8 mouse cellular contexts compared by ENCODE assay signal in genomic region chr7:24133425-24133995, GRCm38 (mm10). TPM values are rescaled to one million over a fixed set of nuclear protein-coding genes. Genes with fewer than 3 reads are reported as not detected.
A peak's percentile ranks its signal among the peaks of the same experiment; 100 is the strongest.
DNase-seq lines count a peak whose midpoint lies in the region; ATAC-seq and TF ChIP-seq lines count a peak whose summit lies in the region.

No protein-coding gene starts in this region.

- no peak for ATAC-seq in heart, embryonic 15.5 days (replicated peaks; ENCODE audit: insufficient number of reproducible peaks, insufficient read depth, low FRiP score, low read depth)
- ATAC-seq in forebrain, embryonic 16.5 days, result peak; percentile 66
- no peak for ATAC-seq in liver, embryonic 16.5 days (ENCODE audit: low read depth)
- ATAC-seq in megakaryocyte-erythroid progenitor cell, adult 5-6 weeks (replicated peaks; ENCODE audit: low FRiP score, low TSS enrichment, poor library complexity, severe bottlenecking), result no peak

- DNase-seq in heart, postnatal 10 days, result no peak
- no peak for DNase-seq in ES-E14 (ENCODE audit: low read depth, low spot score)
- no peak for DNase-seq in urinary bladder, postnatal 14 days (ENCODE audit: low spot score)
- no peak for DNase-seq in adrenal gland, postnatal 36 days

- peak overlapping the region; percentile 75 for H3K9ac ChIP-seq in heart, embryonic 15.5 days
- peak overlapping the region; percentile 40; the same call in 1 of the 2 replicates for H3K9ac ChIP-seq in ES-E14 (ENCODE audit: insufficient read depth, low read depth, low read length, poor library complexity, severe bottlenecking)
- H3K9ac ChIP-seq in forebrain, embryonic 16.5 days (replicated peaks; ENCODE audit: low read depth, low read length), result peak overlapping the region; percentile 92
- H3K9ac ChIP-seq in liver, embryonic 16.5 days (ENCODE audit: low read depth, low read length), result peak overlapping the region; percentile 82

- no peaks in the 10 kb centered on the region for H3K9me3 ChIP-seq in heart, embryonic 15.5 days (replicated peaks)
- H3K9me3 ChIP-seq in ES-E14 (ENCODE audit: control insufficient read depth, insufficient read depth, low read depth, low read length), result no peaks in the 10 kb centered on the region
- H3K9me3 ChIP-seq in forebrain, embryonic 16.5 days (ENCODE audit: control insufficient read depth, low read length), result no peaks in the 10 kb centered on the region
- no peaks in the 10 kb centered on the region for H3K9me3 ChIP-seq in liver, embryonic 16.5 days (replicated peaks; ENCODE audit: control insufficient read depth, low read length)

- in situ Hi-C loops in ES-E14 (cut with MboI; ENCODE audit: low sequenced_read_pairs in 2 of 2, unreplicated experiment in 2 of 2), result no loop called here

- no peaks in the 10 kb centered on the region for H3K27me3 ChIP-seq in heart, embryonic 15.5 days
- no peaks in the 10 kb centered on the region for H3K27me3 ChIP-seq in forebrain, embryonic 16.5 days (replicated peaks; ENCODE audit: control insufficient read depth, insufficient read depth, low read length)
- no peaks in the 10 kb centered on the region for H3K27me3 ChIP-seq in liver, embryonic 16.5 days (ENCODE audit: control insufficient read depth, insufficient read depth, low read depth, low read length)

- H3K27ac ChIP-seq in heart, embryonic 15.5 days, result no peak overlapping the region
- H3K27ac ChIP-seq in ES-E14 (ENCODE audit: insufficient read depth, low read depth, low read length, poor library complexity, severe bottlenecking), result no peak overlapping the region
- H3K27ac ChIP-seq in forebrain, embryonic 16.5 days (ENCODE audit: low read length), result peak overlapping the region; percentile 73
- no peak overlapping the region for H3K27ac ChIP-seq in liver, embryonic 16.5 days (ENCODE audit: low read length)

- peaks cover 11% of the 10 kb centered on the region for H3K4me1 ChIP-seq in heart, embryonic 15.5 days (replicated peaks)
- peaks cover 0 to 2% of the 10 kb centered on the region in 2 experiments; a peak in 1 of 4 replicates for H3K4me1 ChIP-seq in ES-E14 (ENCODE audit: control insufficient read depth in 2 of 2, insufficient read depth in 2 of 2, low read length in 2 of 2, poor library complexity in 1 of 2)
- peaks cover 13% of the 10 kb centered on the region for H3K4me1 ChIP-seq in forebrain, embryonic 16.5 days (replicated peaks; ENCODE audit: control insufficient read depth, insufficient read depth, low read length)
- peaks cover 11% of the 10 kb centered on the region for H3K4me1 ChIP-seq in liver, embryonic 16.5 days (ENCODE audit: control insufficient read depth, low read depth, low read length)

- H3K36me3 ChIP-seq in heart, embryonic 15.5 days, result peaks cover 23% of the 10 kb centered on the region
- H3K36me3 ChIP-seq in ES-E14 (ENCODE audit: control insufficient read depth, insufficient read depth, low read length, poor library complexity, severe bottlenecking), result no peaks in the 10 kb centered on the region; the same call in 1 of the 2 replicates
- peaks cover 17% of the 10 kb centered on the region; the same call in 1 of the 2 replicates for H3K36me3 ChIP-seq in forebrain, embryonic 16.5 days (ENCODE audit: control insufficient read depth, insufficient read depth)
- no peaks in the 10 kb centered on the region; the same call in 1 of the 2 replicates for H3K36me3 ChIP-seq in liver, embryonic 16.5 days (ENCODE audit: control insufficient read depth, insufficient read depth)

- H3K4me2 ChIP-seq in heart, embryonic 15.5 days, result peak overlapping the region; percentile 74
- H3K4me2 ChIP-seq in forebrain, embryonic 16.5 days (ENCODE audit: low read length), result peak overlapping the region; percentile 91
- H3K4me2 ChIP-seq in liver, embryonic 16.5 days (ENCODE audit: low read depth, low read length), result peak overlapping the region; percentile 75

- 18% methylated on average over 6 of the region's 6 CpGs for WGBS in heart, embryonic 15.5 days
- 17% methylated on average over 6 of the region's 6 CpGs for WGBS in forebrain, embryonic 16.5 days
- WGBS in liver, embryonic 16.5 days (ENCODE audit: insufficient replicate concordance), result 18% methylated on average over 6 of the region's 6 CpGs

- peak overlapping the region; percentile 76 for H3K4me3 ChIP-seq in heart, embryonic 15.5 days
- peak overlapping the region; percentile 91 to 96; a peak in 3 of 4 replicates for H3K4me3 ChIP-seq in ES-E14 (ENCODE audit: insufficient read depth in 1 of 2, low read depth in 1 of 2, low read length in 2 of 2, poor library complexity in 1 of 2, severe bottlenecking in 1 of 2)
- peak overlapping the region; percentile 86 for H3K4me3 ChIP-seq in forebrain, embryonic 16.5 days (replicated peaks; ENCODE audit: low read length)
- H3K4me3 ChIP-seq in liver, embryonic 16.5 days (ENCODE audit: low read depth, low read length), result peak overlapping the region; percentile 82

- intact Hi-C loops in heart, postnatal 10 days (cut with DNase I), result loop anchor here (2.0 to 10.0 kb wide), 8 partner anchors 21 to 261 kb away; partner anchors contain the start of genes Smg9, Vmn1r181, Zfp108 and Zfp112

TF ChIP-seq in ES-E14, 5 proteins besides CTCF, POLR2A, EP300 and RAD21:
- TF ChIP-seq CHD2 (IDR thresholded peaks at IDR 0.05; ENCODE audit: low read depth, low read length), result no peak
- TF ChIP-seq HCFC1 (IDR thresholded peaks at IDR 0.05; ENCODE audit: borderline replicate concordance, insufficient read depth, low read length), result no peak
- TF ChIP-seq MAFK (IDR thresholded peaks at IDR 0.05; ENCODE audit: insufficient read depth, low read depth, low read length), result no peak
- TF ChIP-seq ZNF384 (IDR thresholded peaks at IDR 0.05; ENCODE audit: low read depth, low read length), result no peak
- no peak for TF ChIP-seq ZC3H11A (IDR thresholded peaks at IDR 0.05; ENCODE audit: borderline replicate concordance, low read depth, low read length)

RNA-seq across cellular contexts. Expression of gene Zfp235, which starts 0.5 kb away (rescaled TPM):
- 7.8 and 8.9 TPM in 2 replicates for polyA plus RNA-seq in heart, embryonic 15.5 days (2015; fragmentation: Nextera tagmentation; extraction: Ambion mirVana)
- total RNA-seq in heart, postnatal 10 days (2021), result 1 to 10 TPM; 4.6 to 6.0 TPM
- 4.7 and 4.8 TPM in 2 replicates for total RNA-seq in ES-E14 (2012; rRNA removed)
- polyA plus RNA-seq in forebrain, embryonic 16.5 days (2015; fragmentation: Nextera tagmentation; extraction: Ambion mirVana), result 26.9 and 31.5 TPM in 2 replicates
- 3.0 and 3.3 TPM in 2 replicates for polyA plus RNA-seq in liver, embryonic 16.5 days (2015; fragmentation: Nextera tagmentation; extraction: Ambion mirVana)
- total RNA-seq in adrenal gland, postnatal 36 days (2021), result 1 to 10 TPM; 8.8 TPM
- 8.0 and 8.2 TPM in 2 replicates for total RNA-seq in megakaryocyte-erythroid progenitor cell, adult 5-6 weeks (2014; fragmentation: Nextera tagmentation)
- total RNA-seq in megakaryocyte-erythroid progenitor cell, adult 5-6 weeks (2017), result 6.4 and 7.8 TPM in 2 replicates

RNA-seq across cellular contexts. Expression of gene Zfp112, which starts 21.4 kb away (rescaled TPM):
- polyA plus RNA-seq in heart, embryonic 15.5 days (2015; fragmentation: Nextera tagmentation; extraction: Ambion mirVana), result 5.3 and 6.3 TPM in 2 replicates
- 1 to 10 TPM; 3.1 to 3.8 TPM for total RNA-seq in heart, postnatal 10 days (2021)
- total RNA-seq in ES-E14 (2012; rRNA removed), result 0.90 and 0.98 TPM in 2 replicates
- 10.5 and 12.7 TPM in 2 replicates for polyA plus RNA-seq in forebrain, embryonic 16.5 days (2015; fragmentation: Nextera tagmentation; extraction: Ambion mirVana)
- polyA plus RNA-seq in liver, embryonic 16.5 days (2015; fragmentation: Nextera tagmentation; extraction: Ambion mirVana), result 0.57 and 0.58 TPM in 2 replicates
- total RNA-seq in adrenal gland, postnatal 36 days (2021), result 1 to 10 TPM; 2.8 to 3.4 TPM
- 0.20 and 0.22 TPM in 2 replicates for total RNA-seq in megakaryocyte-erythroid progenitor cell, adult 5-6 weeks (2014; fragmentation: Nextera tagmentation)
- 0.75 and 1.4 TPM in 2 replicates for total RNA-seq in megakaryocyte-erythroid progenitor cell, adult 5-6 weeks (2017)

RNA-seq across cellular contexts. Expression of gene Zfp114, which starts 41.4 kb away (rescaled TPM):
- polyA plus RNA-seq in heart, embryonic 15.5 days (2015; fragmentation: Nextera tagmentation; extraction: Ambion mirVana), result 3.0 and 3.4 TPM in 2 replicates
- under 1 TPM; 0.12 to 0.19 TPM for total RNA-seq in heart, postnatal 10 days (2021)
- 2.9 and 3.0 TPM in 2 replicates for total RNA-seq in ES-E14 (2012; rRNA removed)
- 10.0 and 10.7 TPM in 2 replicates for polyA plus RNA-seq in forebrain, embryonic 16.5 days (2015; fragmentation: Nextera tagmentation; extraction: Ambion mirVana)
- polyA plus RNA-seq in liver, embryonic 16.5 days (2015; fragmentation: Nextera tagmentation; extraction: Ambion mirVana), result 0.44 TPM in 2 replicates
- under 1 TPM; 0.20 to 0.70 TPM for total RNA-seq in adrenal gland, postnatal 36 days (2021)
- 1.5 and 2.2 TPM in 2 replicates for total RNA-seq in megakaryocyte-erythroid progenitor cell, adult 5-6 weeks (2014; fragmentation: Nextera tagmentation)
- 2.4 and 2.5 TPM in 2 replicates for total RNA-seq in megakaryocyte-erythroid progenitor cell, adult 5-6 weeks (2017)

RNA-seq across cellular contexts. Expression of gene Zfp180, which starts 51.8 kb away (rescaled TPM):
- polyA plus RNA-seq in heart, embryonic 15.5 days (2015; fragmentation: Nextera tagmentation; extraction: Ambion mirVana), result 11.5 and 14.2 TPM in 2 replicates
- 10 to 100 TPM in 1 of 2 experiments, 1 to 10 TPM in 1; 9.5 to 10.3 TPM for total RNA-seq in heart, postnatal 10 days (2021)
- 17.8 and 22.0 TPM in 2 replicates for total RNA-seq in ES-E14 (2012; rRNA removed)
- polyA plus RNA-seq in forebrain, embryonic 16.5 days (2015; fragmentation: Nextera tagmentation; extraction: Ambion mirVana), result 44.0 and 46.7 TPM in 2 replicates
- polyA plus RNA-seq in liver, embryonic 16.5 days (2015; fragmentation: Nextera tagmentation; extraction: Ambion mirVana), result 8.6 and 9.2 TPM in 2 replicates
- total RNA-seq in adrenal gland, postnatal 36 days (2021), result 10 to 100 TPM; 23.3 to 26.3 TPM
- total RNA-seq in megakaryocyte-erythroid progenitor cell, adult 5-6 weeks (2014; fragmentation: Nextera tagmentation), result 17.5 and 25.3 TPM in 2 replicates
- 15.8 and 16.0 TPM in 2 replicates for total RNA-seq in megakaryocyte-erythroid progenitor cell, adult 5-6 weeks (2017)

Comparison
In these comparisons a context has a peak if more than half of its experiments do, and no peak if none do; other contexts are left out.
1. H3K9ac ChIP-seq: peak in every context shown above with its lines; median percentile 92 in forebrain, embryonic 16.5 days; 82 in liver, embryonic 16.5 days; 75 in heart, embryonic 15.5 days; 40 in ES-E14.